Mouse (Mus musculus) neural tube, embryonic 11.5 days (tissue): Measurements from ENCODE around the gene Zfp61. TPM values are rescaled to one million over a fixed set of nuclear protein-coding genes. Genes with fewer than 3 reads are reported as not detected.
A peak's percentile ranks its signal among the peaks of the same experiment; 100 is the strongest.

Experiments used
- ATAC-seq: fragments of 200-750 bp; cut with Nextera tagmentation; 2 replicates; pipeline ENCODE4 v1.8.0; 2017; ENCODE audit warnings: moderate number of reproducible peaks, mild to moderate bottlenecking, moderate TSS enrichment, moderate library complexity; ENCODE audit not compliant: insufficient read depth, low FRiP score, low TSS enrichment
- DNase-seq: peaks from one replicate; pipeline ENCODE4 v3.0.0-alpha.2; 2015; ENCODE audit warnings: low spot score
- H3K27ac ChIP-seq: fragments of 300-500 bp; sonication (generic); 2 replicates; pipeline ENCODE4 v1.5.1; 2014; ENCODE audit warnings: low read depth, mild to moderate bottlenecking, low read length
- H3K27me3 ChIP-seq: fragments of 300-500 bp; sonication (generic); 2 replicates; pipeline ENCODE4 v1.6.1; 2014; ENCODE audit warnings: mild to moderate bottlenecking, low read length, mixed read lengths; ENCODE audit not compliant: control insufficient read depth, insufficient read depth
- H3K36me3 ChIP-seq: fragments of 300-500 bp; sonication (generic); 2 replicates; pipeline ENCODE4 v1.6.1; 2014; ENCODE audit warnings: mild to moderate bottlenecking, low read length, moderate library complexity, mixed read lengths; ENCODE audit not compliant: control insufficient read depth, insufficient read depth
- H3K4me1 ChIP-seq: fragments of 300-500 bp; sonication (generic); 2 replicates; pipeline ENCODE4 v1.6.1; 2014; ENCODE audit warnings: low read length, mixed read lengths; ENCODE audit not compliant: control insufficient read depth, insufficient read depth
- H3K4me2 ChIP-seq: fragments of 300-500 bp; sonication (generic); 2 replicates; pipeline ENCODE4 v1.6.1; 2014; ENCODE audit warnings: low read depth, mild to moderate bottlenecking, moderate library complexity
- H3K4me3 ChIP-seq: fragments of 300-500 bp; sonication (generic); 2 replicates; pipeline ENCODE4 v1.5.1; 2014; ENCODE audit warnings: low read depth, low read length
- H3K9ac ChIP-seq: fragments of 300-500 bp; sonication (generic); 2 replicates; pipeline ENCODE4 v1.6.1; 2014; ENCODE audit warnings: mild to moderate bottlenecking, low read length
- H3K9me3 ChIP-seq: fragments of 300-500 bp; sonication (generic); 2 replicates; pipeline ENCODE4 v1.6.1; 2016; ENCODE audit warnings: low read length; ENCODE audit not compliant: control insufficient read depth
- WGBS: fragments of 180-500 bp; shearing (Covaris S2); extraction: QIAGEN DNeasy Blood & Tissue Kit; methylation state at CpG from one replicate; pipeline ENCODE4 v1.1.7; 2014; 5-methylcytosine and 5-hydroxymethylcytosine counted together
- polyA plus RNA-seq: library from polyadenylated mRNA; unstranded; fragments of >200 nt; fragmentation: Nextera tagmentation; extraction: Ambion mirVana; gene quantifications from 2 replicates; pipeline ENCODE4 v1.2.1, GENCODE M21; 2014

Gene Zfp61
- polyA plus RNA-seq, 1 experiment from 2014 or later, result 40.9 TPM

- H3K27ac ChIP-seq, result no peak overlapping the region
Measured at GRCm38 (mm10) chr7:24326273-24327135, 25.5 kb upstream of the Zfp61 start.

GRCm38 (mm10) chr7:24325675-24326128, 24.7 kb upstream of the Zfp61 start:
- peak; percentile 75 for ATAC-seq
- H3K4me2 ChIP-seq, result peak overlapping the region; percentile 24
- no peak overlapping the region for H3K27ac ChIP-seq
- H3K4me3 ChIP-seq, result peak overlapping the region; percentile 10; the same call in 1 of the 2 replicates
- no peaks in the 10 kb centered on the region for H3K9me3 ChIP-seq
- H3K9ac ChIP-seq, result peak overlapping the region; percentile 2
- WGBS, result 8% methylated on average over 13 of the region's 13 CpGs
- no peaks in the 10 kb centered on the region for H3K27me3 ChIP-seq
- DNase-seq, result peak; percentile 43
- no peaks in the 10 kb centered on the region for H3K36me3 ChIP-seq
- no peaks in the 10 kb centered on the region for H3K4me1 ChIP-seq

More at GRCm38 (mm10) chr7:24326273-24327135, 25.5 kb upstream of the Zfp61 start:
- Histone ChIP-seq H3K36me3 (no peaks in the 10 kb centered on the region), H3K4me1 (no peaks in the 10 kb centered on the region), H3K9me3 (no peaks in the 10 kb centered on the region), H3K9ac (peak overlapping the region; percentile 2; the same call in 1 of the 2 replicates), H3K4me2 (peak overlapping the region; percentile 24), H3K27me3 (no peaks in the 10 kb centered on the region), H3K4me3 (peak overlapping the region; percentile 10; the same call in 1 of the 2 replicates)
- ATAC-seq (peak; percentile 60; the same call in 1 of the 2 replicates), DNase-seq (no peak)
- WGBS, result 43% methylated on average over 20 of the region's 20 CpGs

- Histone ChIP-seq H3K4me2 (peak overlapping the region; percentile 24), H3K4me1 (no peaks in the 10 kb centered on the region), H3K9me3 (no peaks in the 10 kb centered on the region), H3K36me3 (no peaks in the 10 kb centered on the region), H3K27me3 (no peaks in the 10 kb centered on the region), H3K4me3 (no peak overlapping the region), H3K9ac (peak overlapping the region; percentile 2; the same call in 1 of the 2 replicates), H3K27ac (no peak overlapping the region)
- ATAC-seq (no peak), DNase-seq (no peak)
- 94% methylated on average over 6 of the region's 6 CpGs for WGBS
Measured at GRCm38 (mm10) chr7:24325197-24325596, 24.2 kb upstream of the Zfp61 start.

- no peak overlapping the region for H3K27ac ChIP-seq
- ATAC-seq, result no peak
- 74% methylated on average over 4 of the region's 4 CpGs for WGBS
Measured at GRCm38 (mm10) chr7:24322593-24322992, 21.6 kb upstream of the Zfp61 start.

GRCm38 (mm10) chr7:24318942-24319341, 17.9 kb upstream of the Zfp61 start:
- H3K36me3 ChIP-seq, result no peaks in the 10 kb centered on the region
- no peaks in the 10 kb centered on the region for H3K9me3 ChIP-seq
- H3K9ac ChIP-seq, result no peak overlapping the region
- H3K4me3 ChIP-seq, result no peak overlapping the region
- WGBS, result 76% methylated on average over 6 of the region's 6 CpGs
- no peaks in the 10 kb centered on the region for H3K4me1 ChIP-seq
- H3K27ac ChIP-seq, result no peak overlapping the region
- H3K4me2 ChIP-seq, result no peak overlapping the region
- no peak for ATAC-seq
- no peaks in the 10 kb centered on the region for H3K27me3 ChIP-seq
- no peak for DNase-seq

More at GRCm38 (mm10) chr7:24322593-24322992, 21.6 kb upstream of the Zfp61 start:
- H3K27me3 ChIP-seq, result no peaks in the 10 kb centered on the region
- H3K4me1 ChIP-seq, result no peaks in the 10 kb centered on the region
- no peaks in the 10 kb centered on the region for H3K9me3 ChIP-seq
- H3K4me2 ChIP-seq, result no peak overlapping the region
- H3K4me3 ChIP-seq, result no peak overlapping the region
- DNase-seq, result no peak
- H3K36me3 ChIP-seq, result no peaks in the 10 kb centered on the region
- no peak overlapping the region for H3K9ac ChIP-seq

GRCm38 (mm10) chr7:24316567-24317092, 15.6 kb upstream of the Zfp61 start, which contains the start of gene Zfp94:
Gene Zfp94 (minus strand): TSS chr7:24316666.
- no peaks in the 10 kb centered on the region for H3K36me3 ChIP-seq
- ATAC-seq (peak; percentile 88), DNase-seq (peak; percentile 95)
- peak within 1 kb of the TSS; percentile 75 for H3K9ac ChIP-seq
- 2% methylated on average over 33 of the region's 33 CpGs for WGBS
- peak within 1 kb of the TSS; percentile 59 for H3K4me3 ChIP-seq
- no peaks in the 10 kb centered on the region for H3K27me3 ChIP-seq
- H3K9me3 ChIP-seq, result no peaks in the 10 kb centered on the region
- peak within 1 kb of the TSS; percentile 76 for H3K4me2 ChIP-seq
- H3K4me1 ChIP-seq, result no peaks in the 10 kb centered on the region
- no peak within 1 kb of the TSS for H3K27ac ChIP-seq

GRCm38 (mm10) chr7:24315726-24316566, 14.9 kb upstream of the Zfp61 start:
- DNase-seq (no peak), ATAC-seq (no peak; the same call in 1 of the 2 replicates)
- 32% methylated on average over 29 of the region's 29 CpGs for WGBS
- H3K4me1 ChIP-seq, result no peaks in the 10 kb centered on the region
- no peaks in the 10 kb centered on the region for H3K27me3 ChIP-seq
- peak overlapping the region; percentile 75 for H3K9ac ChIP-seq
- H3K9me3 ChIP-seq, result no peaks in the 10 kb centered on the region
- H3K27ac ChIP-seq, result no peak overlapping the region
- peak overlapping the region; percentile 59 for H3K4me3 ChIP-seq
- peak overlapping the region; percentile 76 for H3K4me2 ChIP-seq
- no peaks in the 10 kb centered on the region for H3K36me3 ChIP-seq

- ATAC-seq, result peak; percentile 38
- H3K27ac ChIP-seq, result peak overlapping the region; percentile 53; the same call in 1 of the 2 replicates
- peak overlapping the region; percentile 75 for H3K4me3 ChIP-seq
- DNase-seq, result peak; percentile 35
- H3K9me3 ChIP-seq, result no peaks in the 10 kb centered on the region
- no peaks in the 10 kb centered on the region for H3K27me3 ChIP-seq
- 2% methylated on average over 18 of the region's 18 CpGs for WGBS
- peak overlapping the region; percentile 62 for H3K9ac ChIP-seq
- H3K4me1 ChIP-seq, result peaks cover 9% of the 10 kb centered on the region
- peak overlapping the region; percentile 90 for H3K4me2 ChIP-seq
- peaks cover 12% of the 10 kb centered on the region for H3K36me3 ChIP-seq
Measured at GRCm38 (mm10) chr7:24299823-24300481, 1.1 kb downstream of the Zfp61 start.
